Mouse (Mus musculus): Measurements from ENCODE around the gene Tceal1. TPM values are rescaled to one million over a fixed set of nuclear protein-coding genes. Genes with fewer than 3 reads are reported as not detected.
"Not testable (repeated sequence)": the region's sequence is repeated elsewhere in the genome, so short reads cannot be mapped to it uniquely, and the experiment has no call there.

Gene Tceal1
- 13.4 and 17.1 TPM in 2 replicates for polyA plus RNA-seq (2015; fragmentation: Nextera tagmentation; extraction: Ambion mirVana)

GRCm38 (mm10) chrX:136707446-136708167 lies at the start of gene Tceal1:
TSS of gene Tceal1 (plus strand) at chrX:136707982.
- peak within 1 kb of the TSS; percentile 68 for H3K9ac ChIP-seq (ENCODE audit: low read depth, low read length)

GRCm38 (mm10) chrX:136666281-136666706 lies 41.5 kb upstream of the Tceal1 start:
- ATAC-seq (replicated peaks; ENCODE audit: low FRiP score, low read depth), result peak; percentile 46; the same call in 1 of the 2 replicates
- no peaks in the 10 kb centered on the region for H3K36me3 ChIP-seq (ENCODE audit: insufficient read depth, low read length)
- WGBS, result 38% methylated on average over 12 of the region's 20 CpGs
- H3K9ac ChIP-seq (ENCODE audit: low read depth, low read length), result peak overlapping the region; percentile 18; the same call in 1 of the 2 replicates
- H3K4me3 ChIP-seq (replicated peaks; ENCODE audit: low read depth, low read length), result peak overlapping the region; percentile 28
- DNase-seq (ENCODE audit: low spot score), result peak; percentile 0
- peak overlapping the region; percentile 67 for H3K4me2 ChIP-seq (ENCODE audit: low read length)
- TF ChIP-seq CTCF (IDR thresholded peaks at IDR 0.05; ENCODE audit: low read depth), result no peak
- no peaks in the 10 kb centered on the region for H3K4me1 ChIP-seq (replicated peaks; ENCODE audit: insufficient read depth, low read length)
- no peaks in the 10 kb centered on the region for H3K27me3 ChIP-seq (ENCODE audit: insufficient read depth, low read length)
- H3K27ac ChIP-seq, result no peak overlapping the region
- H3K9me3 ChIP-seq (replicated peaks; ENCODE audit: low read length), result no peaks in the 10 kb centered on the region

More at GRCm38 (mm10) chrX:136707446-136708167, at the start of gene Tceal1:
- WGBS, result 27% methylated on average over 15 of the region's 15 CpGs
- no peaks in the 10 kb centered on the region for H3K36me3 ChIP-seq (ENCODE audit: insufficient read depth, low read length)
- H3K9me3 ChIP-seq (replicated peaks; ENCODE audit: low read length), result no peaks in the 10 kb centered on the region
- H3K4me1 ChIP-seq (replicated peaks; ENCODE audit: insufficient read depth, low read length), result no peaks in the 10 kb centered on the region
- H3K27me3 ChIP-seq (ENCODE audit: insufficient read depth, low read length), result no peaks in the 10 kb centered on the region
- H3K4me2 ChIP-seq (ENCODE audit: low read length), result peak within 1 kb of the TSS; percentile 62
- DNase-seq (ENCODE audit: low spot score) (peak; percentile 80), ATAC-seq (replicated peaks; ENCODE audit: low FRiP score, low read depth) (peak; percentile 94)
- H3K4me3 ChIP-seq (replicated peaks; ENCODE audit: low read depth, low read length), result peak within 1 kb of the TSS; percentile 48
- no peak for TF ChIP-seq CTCF (IDR thresholded peaks at IDR 0.05; ENCODE audit: low read depth)
- H3K27ac ChIP-seq, result peak within 1 kb of the TSS; percentile 77

GRCm38 (mm10) chrX:136666762-136667464 lies 40.9 kb upstream of the Tceal1 start:
- H3K9me3 ChIP-seq (replicated peaks; ENCODE audit: low read length); H3K36me3 ChIP-seq (ENCODE audit: insufficient read depth, low read length); DNase-seq (ENCODE audit: low spot score); H3K27me3 ChIP-seq (ENCODE audit: insufficient read depth, low read length); ATAC-seq (replicated peaks; ENCODE audit: low FRiP score, low read depth); H3K27ac ChIP-seq; H3K4me1 ChIP-seq (replicated peaks; ENCODE audit: insufficient read depth, low read length): not testable (repeated sequence)
- WGBS, result 26% methylated on average over 22 of the region's 24 CpGs
- H3K9ac ChIP-seq (ENCODE audit: low read depth, low read length), result peak overlapping the region; percentile 18; the same call in 1 of the 2 replicates
- H3K4me3 ChIP-seq (replicated peaks; ENCODE audit: low read depth, low read length), result peak overlapping the region; percentile 28
- peak overlapping the region; percentile 67 for H3K4me2 ChIP-seq (ENCODE audit: low read length)

GRCm38 (mm10) chrX:136668794-136669193 lies 39.0 kb upstream of the Tceal1 start:
- no peaks in the 10 kb centered on the region for H3K4me1 ChIP-seq (replicated peaks; ENCODE audit: insufficient read depth, low read length)
- H3K36me3 ChIP-seq (ENCODE audit: insufficient read depth, low read length), result no peaks in the 10 kb centered on the region
- no peaks in the 10 kb centered on the region for H3K27me3 ChIP-seq (ENCODE audit: insufficient read depth, low read length)
- no peak overlapping the region for H3K4me3 ChIP-seq (replicated peaks; ENCODE audit: low read depth, low read length)
- DNase-seq (ENCODE audit: low spot score), result no peak
- WGBS, result 65% methylated on average over 2 of the region's 2 CpGs
- H3K27ac ChIP-seq, result no peak overlapping the region
- TF ChIP-seq CTCF (IDR thresholded peaks at IDR 0.05; ENCODE audit: low read depth), result no peak
- no peak overlapping the region for H3K4me2 ChIP-seq (ENCODE audit: low read length)
- no peak for ATAC-seq (replicated peaks; ENCODE audit: low FRiP score, low read depth)
- H3K9me3 ChIP-seq (replicated peaks; ENCODE audit: low read length), result no peaks in the 10 kb centered on the region
- H3K9ac ChIP-seq (ENCODE audit: low read depth, low read length), result no peak overlapping the region

- no peak for DNase-seq (ENCODE audit: low spot score)
- H3K9ac ChIP-seq (ENCODE audit: low read depth, low read length), result no peak overlapping the region
- 63% methylated on average over 3 of the region's 3 CpGs for WGBS
- no peaks in the 10 kb centered on the region for H3K36me3 ChIP-seq (ENCODE audit: insufficient read depth, low read length)
- no peaks in the 10 kb centered on the region for H3K4me1 ChIP-seq (replicated peaks; ENCODE audit: insufficient read depth, low read length)
- H3K4me3 ChIP-seq (replicated peaks; ENCODE audit: low read depth, low read length), result no peak overlapping the region
- ATAC-seq (replicated peaks; ENCODE audit: low FRiP score, low read depth), result no peak
- no peaks in the 10 kb centered on the region for H3K9me3 ChIP-seq (replicated peaks; ENCODE audit: low read length)
- TF ChIP-seq CTCF (IDR thresholded peaks at IDR 0.05; ENCODE audit: low read depth), result no peak
- no peak overlapping the region for H3K4me2 ChIP-seq (ENCODE audit: low read length)
- H3K27me3 ChIP-seq (ENCODE audit: insufficient read depth, low read length), result no peaks in the 10 kb centered on the region
- H3K27ac ChIP-seq, result no peak overlapping the region
Measured at GRCm38 (mm10) chrX:136680989-136681388, 26.8 kb upstream of the Tceal1 start.

GRCm38 (mm10) chrX:136691606-136692293 lies 16.0 kb upstream of the Tceal1 start:
- H3K27me3 ChIP-seq (ENCODE audit: insufficient read depth, low read length); H3K9me3 ChIP-seq (replicated peaks; ENCODE audit: low read length); H3K27ac ChIP-seq; H3K4me3 ChIP-seq (replicated peaks; ENCODE audit: low read depth, low read length); H3K4me1 ChIP-seq (replicated peaks; ENCODE audit: insufficient read depth, low read length); H3K9ac ChIP-seq (ENCODE audit: low read depth, low read length); H3K36me3 ChIP-seq (ENCODE audit: insufficient read depth, low read length); H3K4me2 ChIP-seq (ENCODE audit: low read length); DNase-seq (ENCODE audit: low spot score): not testable (repeated sequence)
- ATAC-seq (replicated peaks; ENCODE audit: low FRiP score, low read depth), result peak; percentile 73
- WGBS, result 36% methylated on average over 3 of the region's 3 CpGs
